Mouse (Mus musculus) CH12.LX (cell line): Measurements from ENCODE around the gene Olfml2b. TPM values are rescaled to one million over a fixed set of nuclear protein-coding genes. Genes with fewer than 3 reads are reported as not detected.

ENCODE experiments used
- DNase-seq: peaks from one replicate; pipeline ENCODE4 v3.0.0-alpha.2; 2013; ENCODE audit errors: extremely low read depth
- H3K27ac ChIP-seq: 2 replicates; pipeline ENCODE4 v1.5.1; 2012; ENCODE audit warnings: low read depth, mild to moderate bottlenecking, control low read depth, moderate library complexity; ENCODE audit not compliant: insufficient read depth
- H3K27me3 ChIP-seq: replicated peaks from 2 replicates; pipeline ENCODE3; 2012; ENCODE audit warnings: inconsistent platforms
- H3K36me3 ChIP-seq, 2 experiments: replicated peaks in 1 of 2; 2 replicates each; pipeline versions ENCODE3 to v1.6.1; 2012; ENCODE audit warnings: inconsistent platforms in 1 of 2, low read length in 1 of 2, mild to moderate bottlenecking in 1 of 2, mixed read lengths in 1 of 2, moderate library complexity in 1 of 2; ENCODE audit not compliant: control insufficient read depth in 1 of 2, insufficient read depth in 1 of 2
- H3K4me1 ChIP-seq, 2 experiments: 2 replicates each; pipeline ENCODE4 v1.6.1; 2012; ENCODE audit warnings: inconsistent platforms in 1 of 2, moderate library complexity in 1 of 2; ENCODE audit not compliant: insufficient read depth in 2 of 2, control insufficient read depth in 1 of 2
- H3K4me2 ChIP-seq: 2 replicates; pipeline ENCODE4 v1.6.1; 2012; ENCODE audit warnings: low read depth, mild to moderate bottlenecking, control low read depth; ENCODE audit not compliant: poor library complexity, insufficient read depth, severe bottlenecking
- H3K4me3 ChIP-seq, 3 experiments: fragments of 150-350 bp in 1 of 3; sonication (generic) in 1 of 3; replicated peaks in 1 of 3; 2 replicates each; pipeline versions ENCODE3 to v1.5.1; 2011 to 2012; ENCODE audit warnings: low read depth in 2 of 3, low read length in 2 of 3, mild to moderate bottlenecking in 2 of 3, moderate library complexity in 2 of 3, control low read depth in 1 of 3, improper control_type of control experiment in 1 of 3, inconsistent platforms in 1 of 3, mixed read lengths in 1 of 3; ENCODE audit not compliant: poor library complexity in 1 of 3
- H3K79me2 ChIP-seq: replicated peaks from 2 replicates; pipeline ENCODE4 v1.6.1; 2012; ENCODE audit warnings: mild to moderate bottlenecking, moderate library complexity; ENCODE audit not compliant: control insufficient read depth, poor library complexity, insufficient read depth, severe bottlenecking; ENCODE audit errors: extremely low read depth
- H3K9ac ChIP-seq: 2 replicates; pipeline ENCODE4 v1.6.1; 2012; ENCODE audit warnings: low read depth, mild to moderate bottlenecking, control low read depth, moderate library complexity; ENCODE audit not compliant: insufficient read depth
- H3K9me3 ChIP-seq: replicated peaks from 2 replicates; pipeline ENCODE3; 2012; ENCODE audit warnings: low read length, inconsistent platforms, mixed read lengths
- BHLHE40 ChIP-seq: IDR thresholded peaks from 2 replicates; pipeline ENCODE4 v1.6.1; 2011; ENCODE audit warnings: mild to moderate bottlenecking, low read depth, low read length, improper control_type of control experiment
- CHD2 ChIP-seq: IDR thresholded peaks from 2 replicates; pipeline ENCODE4 v1.6.1; 2011; ENCODE audit warnings: low read length, improper control_type of control experiment
- CTCF ChIP-seq, 2 experiments: IDR thresholded peaks in 1 of 2; conservative IDR thresholded peaks in 1 of 2; 2 replicates each; pipeline ENCODE4 v1.5.1; 2011 to 2012; ENCODE audit warnings: low read depth in 2 of 2, low read length in 2 of 2, improper control_type of control experiment in 1 of 2, inconsistent platforms in 1 of 2, mild to moderate bottlenecking in 1 of 2, moderate library complexity in 1 of 2
- E2F4 ChIP-seq: IDR thresholded peaks from 2 replicates; pipeline ENCODE4 v1.6.1; 2011; ENCODE audit warnings: low read depth, low read length, improper control_type of control experiment; ENCODE audit not compliant: insufficient replicate concordance
- EP300 ChIP-seq: IDR thresholded peaks from 2 replicates; pipeline ENCODE4 v1.6.1; 2011; ENCODE audit warnings: low read length, improper control_type of control experiment
- ETS1 ChIP-seq: conservative IDR thresholded peaks from 2 replicates; pipeline ENCODE4 v1.6.1; 2012; ENCODE audit warnings: low read depth, mild to moderate bottlenecking, inconsistent platforms, low read length, improper control_type of control experiment, moderate library complexity
- HCFC1 ChIP-seq: IDR thresholded peaks from 2 replicates; pipeline ENCODE4 v1.6.1; 2012; ENCODE audit warnings: low read depth, mild to moderate bottlenecking, inconsistent platforms, low read length, improper control_type of control experiment
- IRF4 ChIP-seq: IDR thresholded peaks from 2 replicates; pipeline ENCODE4 v1.6.1; 2014; ENCODE audit warnings: low read depth, mild to moderate bottlenecking, inconsistent platforms, low read length, improper control_type of control experiment
- JUND ChIP-seq: conservative IDR thresholded peaks from 2 replicates; pipeline ENCODE4 v1.6.1; 2011; ENCODE audit warnings: low read depth, low read length, improper control_type of control experiment
- MAFK ChIP-seq: IDR thresholded peaks from 2 replicates; pipeline ENCODE4 v1.6.1; 2011; ENCODE audit warnings: low read length, improper control_type of control experiment; ENCODE audit not compliant: insufficient replicate concordance
- NRF1 ChIP-seq: IDR thresholded peaks from 2 replicates; pipeline ENCODE4 v1.6.1; 2014; ENCODE audit warnings: low read depth, mild to moderate bottlenecking, inconsistent platforms, low read length, improper control_type of control experiment, moderate library complexity
- POLR2A ChIP-seq: IDR thresholded peaks from 2 replicates; pipeline ENCODE4 v1.6.1; 2011; ENCODE audit warnings: low read depth, mild to moderate bottlenecking, improper control_type of control experiment, low read length
- POLR2AphosphoS2 ChIP-seq: IDR thresholded peaks from 2 replicates; pipeline ENCODE4 v1.6.1; 2011; ENCODE audit warnings: low read depth, low read length, improper control_type of control experiment
- RAD21 ChIP-seq: IDR thresholded peaks from 2 replicates; pipeline ENCODE4 v1.6.1; 2011; ENCODE audit warnings: low read depth, mild to moderate bottlenecking, low read length, improper control_type of control experiment, moderate library complexity
- RCOR1 ChIP-seq: conservative IDR thresholded peaks from 2 replicates; pipeline ENCODE4 v1.6.1; 2012; ENCODE audit warnings: low read depth, mild to moderate bottlenecking, inconsistent platforms, low read length, improper control_type of control experiment
- SMC3 ChIP-seq: IDR thresholded peaks from 2 replicates; pipeline ENCODE4 v1.6.1; 2011; ENCODE audit warnings: low read depth, low read length, improper control_type of control experiment
- TBP ChIP-seq: conservative IDR thresholded peaks from 2 replicates; pipeline ENCODE4 v1.6.1; 2011; ENCODE audit warnings: low read depth, low read length, improper control_type of control experiment
- TCF12 ChIP-seq: IDR thresholded peaks from 2 replicates; pipeline ENCODE4 v1.6.1; 2014; ENCODE audit warnings: low read depth, mild to moderate bottlenecking, inconsistent platforms, low read length, improper control_type of control experiment
- UBTF ChIP-seq: IDR thresholded peaks from 2 replicates; pipeline ENCODE4 v1.6.1; 2012; ENCODE audit warnings: low read depth, mild to moderate bottlenecking, inconsistent platforms, low read length, improper control_type of control experiment, moderate library complexity
- USF2 ChIP-seq: conservative IDR thresholded peaks from 2 replicates; pipeline ENCODE4 v1.6.1; 2011; ENCODE audit warnings: low read depth, low read length, improper control_type of control experiment
- ZMIZ1 ChIP-seq: IDR thresholded peaks from 2 replicates; pipeline ENCODE4 v1.6.1; 2012; ENCODE audit warnings: low read depth, mild to moderate bottlenecking, inconsistent platforms, low read length, improper control_type of control experiment
- dilution Hi-C: fragments of 300-500 bp; cut with MboI; formaldehyde crosslinking; loops from 2 replicates; pipeline ENCODE4 v1.14.3; 2020; ENCODE audit warnings: low sequenced_read_pairs; ENCODE audit not compliant: extremely low pct_unique_long_range_greater_than_20kb, extremely low pct_ligation_motif_present
- in situ Hi-C: fragments of 300-500 bp; cut with MboI; formaldehyde crosslinking; loops from 3 replicates; pipeline ENCODE4 v1.14.3; 2019; ENCODE audit warnings: low sequenced_read_pairs, low pct_ligation_motif_present, low pct_unique_long_range_greater_than_20kb, mixed read lengths
- polyA plus RNA-seq: library from polyadenylated mRNA; unstranded; fragments of >175 nt; gene quantifications from 2 replicates; pipeline ENCODE4 v1.2.1, GENCODE M21; 2012; ENCODE audit warnings: low read depth; ENCODE audit not compliant: insufficient read length
- total RNA-seq, 2 experiments: library from RNA; depleted of rRNA; stranded (reverse); fragments of 300-350 nt in 1 of 2; fragments of >200 nt in 1 of 2; gene quantifications; 2 replicates each; pipeline ENCODE4 v1.2.3; 2012 to 2014

Olfml2b gene
- total and polyA plus RNA-seq, 3 experiments: 0.34 to 1.0 (median 0.35) TPM

- dilution Hi-C loops (no loop called here), in situ Hi-C loops (loop anchor here (25.0 kb wide), 1 partner anchor 299 kb away; the partner anchor contains the start of genes Gm7694 and Spata46)
- Histone ChIP-seq H3K4me1 (no peaks in the 10 kb centered on the region), H3K27me3 (no peaks in the 10 kb centered on the region), H3K36me3 (no peaks in the 10 kb centered on the region), H3K79me2 (no peaks in the 10 kb centered on the region), H3K9ac (no peak overlapping the region), H3K27ac (no peak overlapping the region), H3K4me2 (no peak overlapping the region), H3K9me3 (no peaks in the 10 kb centered on the region), H3K4me3 (no peak overlapping the region)
- no peak for DNase-seq
- TF ChIP-seq RCOR1: no peak
- TF ChIP-seq CTCF (conservative IDR thresholded peaks at IDR 0.05 in 1 of 2, IDR thresholded peaks at IDR 0.05 in 1 of 2; ENCODE audit: low read depth in 2 of 2, low read length in 2 of 2): no peak
- no peak for TF ChIP-seq TCF12
- TF ChIP-seq NRF1: no peak
- no peak for TF ChIP-seq TBP
- TF ChIP-seq ZMIZ1: no peak
- TF ChIP-seq BHLHE40: no peak
- no peak for TF ChIP-seq E2F4
Observed at GRCm38 (mm10) chr1:170611631-170612030, 32.7 kb upstream of the Olfml2b start.

DNA sequence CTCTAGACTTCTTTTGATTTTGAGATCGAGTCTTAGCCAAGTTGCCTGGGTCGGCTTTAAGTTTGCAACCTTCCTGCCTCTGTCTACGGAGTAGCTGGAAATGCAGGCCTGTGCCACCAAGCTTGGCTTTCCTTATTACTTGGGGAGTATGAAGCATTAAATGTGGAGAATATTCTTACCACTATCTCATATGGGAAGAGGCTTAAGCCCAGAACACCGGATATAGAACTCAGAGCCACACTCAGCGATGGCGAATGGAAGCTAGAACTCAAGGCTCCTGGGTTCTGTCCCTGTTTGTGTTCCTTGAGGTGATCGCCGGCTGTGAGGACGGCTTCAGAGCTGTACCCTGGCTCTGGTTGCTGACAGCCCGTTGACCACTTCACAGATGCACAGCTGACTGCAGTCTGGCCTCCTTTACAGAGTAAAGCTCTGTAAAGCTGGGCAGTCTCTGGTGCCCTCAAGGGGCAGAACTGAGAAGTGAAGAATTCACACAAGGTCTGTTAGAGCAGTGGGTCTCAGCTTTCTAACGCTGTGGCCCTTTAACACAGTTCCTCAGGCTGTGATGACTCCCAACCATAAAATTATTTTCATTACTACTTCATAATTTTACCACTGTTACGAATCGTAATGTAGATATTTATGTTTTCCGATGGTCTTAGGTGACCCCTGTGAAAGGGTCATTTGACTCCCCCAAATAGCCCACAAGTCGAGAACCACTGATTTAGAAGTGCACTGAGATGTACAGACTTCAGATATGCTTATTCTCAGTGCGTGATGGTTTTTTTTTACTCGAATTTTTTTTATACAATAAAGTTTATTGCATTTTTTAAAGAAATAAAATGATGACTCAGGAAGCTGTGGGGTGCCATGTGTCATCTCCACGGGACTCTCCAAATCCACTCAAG lies 31.1 kb upstream of the Olfml2b start:
- Histone ChIP-seq H3K36me3 (no peaks in the 10 kb centered on the region), H3K9me3 (no peaks in the 10 kb centered on the region), H3K79me2 (no peaks in the 10 kb centered on the region), H3K9ac (no peak overlapping the region), H3K4me1 (no peaks in the 10 kb centered on the region), H3K4me2 (no peak overlapping the region), H3K27me3 (no peaks in the 10 kb centered on the region), H3K4me3 (no peak overlapping the region), H3K27ac (no peak overlapping the region)
- TF ChIP-seq SMC3 (peak; percentile 82), UBTF (no peak), ETS1 (no peak), JUND (no peak), IRF4 (no peak), CTCF (conservative IDR thresholded peaks at IDR 0.05 in 1 of 2, IDR thresholded peaks at IDR 0.05 in 1 of 2; ENCODE audit: low read depth in 2 of 2, low read length in 2 of 2) (peak; percentile 72 to 91), HCFC1 (no peak), MAFK (no peak), POLR2AphosphoS2 (no peak), CHD2 (no peak), POLR2A (no peak), EP300 (no peak), RAD21 (peak; percentile 95), TBP (no peak), USF2 (no peak)
- dilution Hi-C loops: no loop called here
- peak; percentile 60 for DNase-seq
- in situ Hi-C loops: loop anchor here (25.0 kb wide), 1 partner anchor 301 kb away; the partner anchor contains the start of genes Gm7694 and Spata46
